In genomic region chr16:90217356-90217755, GRCm38 (mm10) we compare ENCODE assay signal across 14 mouse cellular contexts. TPM values are rescaled to one million over a fixed set of nuclear protein-coding genes. Genes with fewer than 3 reads are reported as not detected.
DNase-seq lines count a peak whose midpoint lies in the region; ATAC-seq and TF ChIP-seq lines count a peak whose summit lies in the region.
"Had no signal": no experiment of that assay in that cellular context is flagged by ENCODE, and none has a peak within 500 bp of the region (broad histone marks: within the 10 kb centered on the region; RNA-seq: fewer than 3 reads in every experiment).

No protein-coding gene starts in this region.

- no peak for TF ChIP-seq CTCF in kidney, adult 2 months (conservative IDR thresholded peaks at IDR 0.05; ENCODE audit: insufficient read depth, insufficient read length, low read depth, low read length)

- ATAC-seq in kidney, embryonic 16.5 days (ENCODE audit: low FRiP score, low TSS enrichment): no peak
- no peak for ATAC-seq in liver, embryonic 16.5 days (ENCODE audit: low read depth)
- ATAC-seq: Patski had no signal

- H3K36me3 ChIP-seq in kidney, adult 2 months (ENCODE audit: control insufficient read depth, insufficient read depth, low read length): no peaks in the 10 kb centered on the region
- no peaks in the 10 kb centered on the region for H3K36me3 ChIP-seq in kidney, embryonic 16.5 days (ENCODE audit: insufficient read depth, low read length)
- no peaks in the 10 kb centered on the region for H3K36me3 ChIP-seq in liver, embryonic 16.5 days (ENCODE audit: control insufficient read depth, insufficient read depth)

- TF ChIP-seq POLR2A in kidney, adult 2 months (IDR thresholded peaks at IDR 0.05; ENCODE audit: low read depth, low read length): no peak

- no peak overlapping the region for H3K4me2 ChIP-seq in kidney, embryonic 16.5 days (replicated peaks; ENCODE audit: low read depth, low read length)
- no peak overlapping the region for H3K4me2 ChIP-seq in liver, embryonic 16.5 days (ENCODE audit: low read depth, low read length)

- DNase-seq in kidney, adult 2 months: peak; percentile 90
- peak; percentile 85 for DNase-seq in adipocyte (ENCODE audit: low spot score)
- DNase-seq in retina, embryonic 14.5 days (ENCODE audit: low spot score): peak; percentile 15
- no peak for DNase-seq in left cerebral cortex, postnatal 25 days (ENCODE audit: low spot score in 2 of 2)
- DNase-seq in gastrocnemius, postnatal 14 days: no peak
- DNase-seq in heart, postnatal 14 days: no peak
- DNase-seq: adrenal gland, postnatal 14 days; embryo, embryonic 11 days; heart, adult 2 months; heart, postnatal 10 days; midbrain, embryonic 14.5 days had no signal

- intact Hi-C loops in left cerebral cortex, postnatal 25 days (cut with DNase I): no loop called here
- intact Hi-C loops in gastrocnemius, postnatal 14 days (cut with DNase I; ENCODE audit: low total_unique reads): no loop called here
- intact Hi-C loops in heart, postnatal 14 days (cut with DNase I): no loop called here

- no peaks in the 10 kb centered on the region for H3K27me3 ChIP-seq in kidney, adult 2 months (replicated peaks; ENCODE audit: control insufficient read depth, insufficient read depth, low read length)
- no peaks in the 10 kb centered on the region for H3K27me3 ChIP-seq in kidney, embryonic 16.5 days (ENCODE audit: insufficient read depth, low read length)
- H3K27me3 ChIP-seq in liver, embryonic 16.5 days (ENCODE audit: control insufficient read depth, insufficient read depth, low read depth, low read length): no peaks in the 10 kb centered on the region
- H3K27me3 ChIP-seq: Patski had no signal

- no peak overlapping the region for H3K4me3 ChIP-seq in kidney, adult 2 months (ENCODE audit: insufficient read depth, low read depth, low read length)
- H3K4me3 ChIP-seq in kidney, embryonic 16.5 days (ENCODE audit: low read length): no peak overlapping the region
- H3K4me3 ChIP-seq in liver, embryonic 16.5 days (ENCODE audit: low read depth, low read length): no peak overlapping the region
- H3K4me3 ChIP-seq: heart, adult 2 months had no signal

- H3K9me3 ChIP-seq in kidney, embryonic 16.5 days (ENCODE audit: low read length): no peaks in the 10 kb centered on the region
- no peaks in the 10 kb centered on the region for H3K9me3 ChIP-seq in liver, embryonic 16.5 days (replicated peaks; ENCODE audit: control insufficient read depth, low read length)

- WGBS in kidney, adult 2 months: 37% methylated on average over 3 of the region's 3 CpGs
- WGBS in kidney, embryonic 16.5 days: 66% methylated on average over 3 of the region's 3 CpGs
- WGBS in liver, embryonic 16.5 days (ENCODE audit: insufficient replicate concordance): 63% methylated on average over 3 of the region's 3 CpGs

- peaks cover 11% of the 10 kb centered on the region for H3K4me1 ChIP-seq in kidney, adult 2 months (ENCODE audit: control insufficient read depth, insufficient read depth, low read length)
- H3K4me1 ChIP-seq in kidney, embryonic 16.5 days (ENCODE audit: insufficient read depth, low read length): peaks cover 10% of the 10 kb centered on the region
- H3K4me1 ChIP-seq in liver, embryonic 16.5 days (ENCODE audit: control insufficient read depth, low read depth, low read length): peaks cover 41% of the 10 kb centered on the region

- H3K9ac ChIP-seq in kidney, embryonic 16.5 days (replicated peaks; ENCODE audit: low read length): no peak overlapping the region
- H3K9ac ChIP-seq in liver, embryonic 16.5 days (ENCODE audit: low read depth, low read length): no peak overlapping the region

- H3K27ac ChIP-seq in kidney, adult 2 months (ENCODE audit: insufficient read depth, low read depth, low read length): peak overlapping the region; percentile 96
- no peak overlapping the region for H3K27ac ChIP-seq in kidney, embryonic 16.5 days (ENCODE audit: low read length)
- H3K27ac ChIP-seq in liver, embryonic 16.5 days (ENCODE audit: low read length): peak overlapping the region; percentile 61
- H3K27ac ChIP-seq: heart, adult 2 months had no signal

RNA-seq across cellular contexts. Expression of gene Sod1, which starts 3.2 kb away (rescaled TPM):
- polyA plus RNA-seq in kidney, adult 2 months (2012; rRNA removed): 965 and 1,226 TPM in 2 replicates
- polyA plus RNA-seq in kidney, embryonic 16.5 days (2015; fragmentation: Nextera tagmentation; extraction: Ambion mirVana): 1,053 and 1,127 TPM in 2 replicates
- 965 and 1,058 TPM in 2 replicates for polyA plus RNA-seq in liver, embryonic 16.5 days (2015; fragmentation: Nextera tagmentation; extraction: Ambion mirVana)
- total RNA-seq in left cerebral cortex, postnatal 25 days (2021): 100 to 1,000 TPM; 389 to 390 TPM
- total RNA-seq in gastrocnemius, postnatal 14 days (2021): 100 to 1,000 TPM; 252 to 260 TPM
- 100 to 1,000 TPM; 463 to 497 TPM for total RNA-seq in heart, postnatal 14 days (2021)

Comparison
In these comparisons a context has a peak if more than half of its experiments do, and no peak if none do; other contexts are left out.
1. DNase-seq: peak in kidney, adult 2 months (single experiment), adipocyte (single experiment) and retina, embryonic 14.5 days (single experiment); none in left cerebral cortex, postnatal 25 days (0 of 2), gastrocnemius, postnatal 14 days (single experiment) and heart, postnatal 14 days (0 of 2).